Mouse (Mus musculus) MEL (cell line): ENCODE measurements around the gene Apol8.

Experiments
- CTCF ChIP-seq, 3 experiments: IDR thresholded peaks in 2 of 3; conservative IDR thresholded peaks in 1 of 3; 2 replicates each; pipeline ENCODE4 v1.5.1; 2011 to 2012; ENCODE audit warnings: low read length in 3 of 3, low read depth in 2 of 3, mild to moderate bottlenecking in 2 of 3, improper control_type of control experiment in 1 of 3, inconsistent platforms in 1 of 3, mixed read lengths in 1 of 3, moderate library complexity in 1 of 3; ENCODE audit not compliant: control insufficient read depth in 1 of 3, insufficient read depth in 1 of 3, poor library complexity in 1 of 3, severe bottlenecking in 1 of 3
- NELFE ChIP-seq: IDR thresholded peaks from 2 replicates; pipeline ENCODE4 v1.6.1; 2011; ENCODE audit warnings: low read depth, low read length, improper control_type of control experiment

DNA sequence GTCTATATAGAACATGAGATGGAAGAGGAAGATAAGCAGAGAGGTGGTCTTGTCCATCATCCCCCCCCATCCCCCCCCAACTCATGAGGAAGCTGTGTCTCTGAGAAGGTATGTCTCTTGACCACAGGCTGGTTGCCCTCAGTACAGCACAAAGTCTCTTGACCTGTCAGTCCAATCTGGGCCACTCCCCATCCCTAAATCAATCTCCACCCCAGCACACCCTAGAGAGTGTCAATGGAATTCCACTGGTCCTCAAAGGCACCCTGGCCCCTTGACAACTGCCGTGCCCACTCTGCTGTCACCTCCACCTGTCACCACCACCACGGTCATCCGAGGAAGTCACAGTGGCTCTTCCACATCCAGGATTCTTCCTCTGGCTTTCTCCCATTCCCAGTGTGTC is 8.4 kb downstream of the Apol8 start:
- TF ChIP-seq NELFE (no peak), CTCF (IDR thresholded peaks at IDR 0.05 in 2 of 3, conservative IDR thresholded peaks at IDR 0.05 in 1 of 3; ENCODE audit: control insufficient read depth in 1 of 3, insufficient read depth in 1 of 3, low read depth in 2 of 3, low read length in 3 of 3, poor library complexity in 1 of 3, severe bottlenecking in 1 of 3) (no peak)
